Mouse (Mus musculus) liver, embryonic 14.5 days (tissue): ENCODE measurements at regions not wholly inside any gene's neighbourhood (a gene's known extent, or its start where the extent isn't known, plus 50 kb on each side); places are given as distances from the start of the nearest gene placed in this dataset.

ENCODE experiments used
- ATAC-seq: fragments of 200-750 bp; cut with Nextera tagmentation; 2 replicates; pipeline ENCODE4 v1.8.0; 2017; ENCODE audit warnings: moderate number of reproducible peaks, mild to moderate bottlenecking, moderate library complexity; ENCODE audit not compliant: insufficient read depth
- DNase-seq, 3 experiments: peaks; one replicate each; pipeline ENCODE4 v3.0.0-alpha.2; 2012 to 2013; ENCODE audit warnings: low read depth in 3 of 3, low spot score in 3 of 3
- H3K27ac ChIP-seq: fragments of 300-500 bp; sonication (generic); 2 replicates; pipeline ENCODE4 v1.5.1; 2014; ENCODE audit warnings: moderate library complexity, mild to moderate bottlenecking, control low read depth, inconsistent platforms
- H3K27me3 ChIP-seq: fragments of 300-500 bp; sonication (generic); 2 replicates; pipeline ENCODE4 v1.6.1; 2014; ENCODE audit warnings: mild to moderate bottlenecking, low read length, moderate library complexity; ENCODE audit not compliant: control insufficient read depth, insufficient read depth
- H3K36me3 ChIP-seq: fragments of 300-500 bp; sonication (generic); replicated peaks from 2 replicates; pipeline ENCODE4 v1.6.1; 2014; ENCODE audit warnings: low read depth; ENCODE audit not compliant: control insufficient read depth, insufficient read depth
- H3K4me1 ChIP-seq, 2 experiments: fragments of 200-500 bp in 1 of 2; fragments of 300-500 bp in 1 of 2; sonication (generic) in 1 of 2; replicated peaks; 2 replicates each; pipeline ENCODE4 v1.6.1; 2012 to 2014; ENCODE audit warnings: antibody characterized with exemption in 1 of 2, inconsistent platforms in 1 of 2, low read length in 1 of 2; ENCODE audit not compliant: control insufficient read depth in 2 of 2, insufficient read depth in 2 of 2
- H3K4me2 ChIP-seq: fragments of 300-500 bp; sonication (generic); 2 replicates; pipeline ENCODE4 v1.6.1; 2014; ENCODE audit warnings: low read depth, mild to moderate bottlenecking, control low read depth, moderate library complexity
- H3K4me3 ChIP-seq, 2 experiments: fragments of 200-500 bp in 1 of 2; fragments of 300-500 bp in 1 of 2; sonication (generic) in 1 of 2; 2 replicates each; pipeline ENCODE4 v1.5.1; 2012 to 2014; ENCODE audit warnings: low read depth in 2 of 2, low read length in 2 of 2, mild to moderate bottlenecking in 2 of 2, control low read depth in 1 of 2, inconsistent platforms in 1 of 2, moderate library complexity in 1 of 2; ENCODE audit not compliant: insufficient read depth in 1 of 2
- H3K9ac ChIP-seq: fragments of 300-500 bp; sonication (generic); replicated peaks from 2 replicates; pipeline ENCODE4 v1.6.1; 2014; ENCODE audit warnings: mild to moderate bottlenecking, control low read depth, moderate library complexity
- H3K9me3 ChIP-seq: fragments of 300-500 bp; sonication (generic); 2 replicates; pipeline ENCODE4 v1.6.1; 2016; ENCODE audit warnings: low read length, mixed read lengths; ENCODE audit not compliant: control insufficient read depth
- CTCF ChIP-seq: IDR thresholded peaks from 2 replicates; pipeline ENCODE4 v1.5.1; 2016; ENCODE audit warnings: antibody characterized with exemption, low read depth, control low read depth
- EP300 ChIP-seq: IDR thresholded peaks from 2 replicates; pipeline ENCODE4 v1.6.1; 2016; ENCODE audit warnings: antibody characterized with exemption, low read depth
- WGBS: fragments of 180-500 bp; shearing (Covaris S2); extraction: QIAGEN DNeasy Blood & Tissue Kit; methylation state at CpG from one replicate; pipeline ENCODE4 v1.1.7; 2014; ENCODE audit not compliant: insufficient replicate concordance; 5-methylcytosine and 5-hydroxymethylcytosine counted together

- no peaks in the 10 kb centered on the region for H3K9me3 ChIP-seq
- WGBS = 45% methylated on average over 7 of the region's 7 CpGs
- TF ChIP-seq EP300 = no peak
- no peak for TF ChIP-seq CTCF
- peaks cover 0 to 8% of the 10 kb centered on the region in 2 experiments; a peak in 2 of 4 replicates for H3K4me1 ChIP-seq
- no peaks in the 10 kb centered on the region for H3K36me3 ChIP-seq
- no peak overlapping the region for H3K27ac ChIP-seq
- no peak for ATAC-seq
- H3K4me3 ChIP-seq = no peak overlapping the region
- no peak overlapping the region for H3K4me2 ChIP-seq
- H3K27me3 ChIP-seq = no peaks in the 10 kb centered on the region
- DNase-seq = no peak
- no peak overlapping the region for H3K9ac ChIP-seq
Measured at GRCm38 (mm10) chr4:9011129-9011518, 772.3 kb upstream of the Car8 start.

- ATAC-seq = no peak
- 63% methylated on average over 17 of the region's 17 CpGs for WGBS
- TF ChIP-seq CTCF (no peak), EP300 (no peak)
Measured at GRCm38 (mm10) chr4:9010381-9011128, 771.7 kb upstream of the Car8 start.

GRCm38 (mm10) chr4:9009656-9010055, 770.8 kb upstream of the Car8 start:
- no peak overlapping the region for H3K9ac ChIP-seq
- TF ChIP-seq CTCF = no peak
- no peak for TF ChIP-seq EP300
- H3K36me3 ChIP-seq = no peaks in the 10 kb centered on the region
- ATAC-seq = no peak
- no peak overlapping the region for H3K27ac ChIP-seq
- H3K27me3 ChIP-seq = no peaks in the 10 kb centered on the region
- no peak overlapping the region for H3K4me3 ChIP-seq
- H3K4me2 ChIP-seq = no peak overlapping the region
- DNase-seq = no peak
- WGBS = 10% methylated on average over 4 of the region's 4 CpGs
- H3K4me1 ChIP-seq = 0 out of 4 replicates have a peak, but pooled peaks cover 0 to 5% of the 10 kb centered on the region in 2 experiments
- H3K9me3 ChIP-seq = no peaks in the 10 kb centered on the region

More at GRCm38 (mm10) chr4:9010381-9011128, 771.7 kb upstream of the Car8 start:
- DNase-seq = no peak
- Histone ChIP-seq H3K9ac (no peak overlapping the region), H3K36me3 (no peaks in the 10 kb centered on the region), H3K4me2 (no peak overlapping the region), H3K9me3 (no peaks in the 10 kb centered on the region), H3K4me3 (no peak overlapping the region), H3K27me3 (no peaks in the 10 kb centered on the region), H3K4me1 (peaks cover 0 to 5% of the 10 kb centered on the region in 2 experiments; a peak in 1 of 4 replicates), H3K27ac (no peak overlapping the region)

- DNase-seq = no peak
- Histone ChIP-seq H3K9me3 (no peaks in the 10 kb centered on the region), H3K4me3 (no peak overlapping the region), H3K36me3 (no peaks in the 10 kb centered on the region), H3K4me1 (0 out of 4 replicates have a peak, but pooled peaks cover 0 to 5% of the 10 kb centered on the region in 2 experiments), H3K4me2 (no peak overlapping the region), H3K27me3 (no peaks in the 10 kb centered on the region), H3K9ac (no peak overlapping the region), H3K27ac (no peak overlapping the region)
- no peak for ATAC-seq
- 51% methylated on average over 8 of the region's 8 CpGs for WGBS
- TF ChIP-seq CTCF (no peak), EP300 (no peak)
Measured at GRCm38 (mm10) chr4:9005938-9006626, 767.2 kb upstream of the Car8 start.

GRCm38 (mm10) chr4:9003891-9004290, 765.0 kb upstream of the Car8 start:
- Histone ChIP-seq H3K4me2 (no peak overlapping the region), H3K4me3 (no peak overlapping the region), H3K27me3 (no peaks in the 10 kb centered on the region), H3K4me1 (no peaks in the 10 kb centered on the region), H3K9me3 (no peaks in the 10 kb centered on the region), H3K36me3 (no peaks in the 10 kb centered on the region), H3K9ac (no peak overlapping the region), H3K27ac (no peak overlapping the region)
- no peak for TF ChIP-seq CTCF
- TF ChIP-seq EP300 = no peak
- WGBS = 40% methylated on average over 1 of the region's 1 CpGs
- no peak for DNase-seq
- ATAC-seq = no peak
